Mouse (Mus musculus): ENCODE data around the gene Cuedc1. TPM values are rescaled to one million over a fixed set of nuclear protein-coding genes. Genes with fewer than 3 reads are reported as not detected.

The Cuedc1 gene
- polyA plus RNA-seq, 1 experiment from 2014 or later: 17.0 TPM

DNA sequence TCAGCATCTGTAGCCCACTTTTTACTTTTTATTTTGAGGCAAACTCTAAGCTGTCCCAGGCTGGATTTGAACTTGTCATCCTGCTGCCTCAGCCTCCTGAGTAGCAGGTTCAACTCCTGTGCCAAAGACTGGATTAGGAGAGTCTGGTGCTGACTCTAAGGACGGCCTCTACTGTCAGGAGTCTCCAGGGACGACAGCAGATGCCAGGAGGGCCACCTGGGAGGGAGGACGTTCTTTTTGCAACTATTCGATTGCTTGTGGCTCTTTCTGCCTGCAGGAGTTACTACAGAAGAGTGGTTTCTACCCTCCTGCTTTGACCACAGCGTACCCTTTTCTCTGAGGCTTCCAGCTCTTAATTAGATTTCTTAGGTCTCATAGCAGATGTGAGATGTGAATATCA is 24.7 kb downstream of the Cuedc1 start:
- Histone ChIP-seq H3K9ac (ENCODE audit: low read length) (no peak overlapping the region), H3K9me3 (ENCODE audit: control insufficient read depth, low read length) (no peaks in the 10 kb centered on the region), H3K4me3 (ENCODE audit: low read depth, low read length) (no peak overlapping the region), H3K27me3 (ENCODE audit: control insufficient read depth, insufficient read depth, low read length) (no peaks in the 10 kb centered on the region), H3K36me3 (ENCODE audit: control insufficient read depth, insufficient read depth, low read length) (no peaks in the 10 kb centered on the region), H3K4me2 (no peak overlapping the region), H3K27ac (ENCODE audit: low read depth, low read length) (no peak overlapping the region), H3K4me1 (ENCODE audit: control insufficient read depth, insufficient read depth, low read length) (peaks cover 47% of the 10 kb centered on the region)
- WGBS: 52% methylated on average over 5 of the region's 5 CpGs
- ATAC-seq (ENCODE audit: low FRiP score) (no peak), DNase-seq (ENCODE audit: low spot score, missing footprints) (no peak)

- 74% methylated on average over 5 of the region's 5 CpGs for WGBS
- H3K4me1 ChIP-seq (ENCODE audit: control insufficient read depth, insufficient read depth, low read length): peaks cover 43% of the 10 kb centered on the region
- ATAC-seq (ENCODE audit: low FRiP score) (no peak), DNase-seq (ENCODE audit: low spot score, missing footprints) (no peak)
- H3K36me3 ChIP-seq (ENCODE audit: control insufficient read depth, insufficient read depth, low read length): no peaks in the 10 kb centered on the region
- H3K27ac ChIP-seq (ENCODE audit: low read depth, low read length): no peak overlapping the region
- H3K4me2 ChIP-seq: no peak overlapping the region
- H3K9me3 ChIP-seq (ENCODE audit: control insufficient read depth, low read length): no peaks in the 10 kb centered on the region
- H3K27me3 ChIP-seq (ENCODE audit: control insufficient read depth, insufficient read depth, low read length): no peaks in the 10 kb centered on the region
- H3K4me3 ChIP-seq (ENCODE audit: low read depth, low read length): no peak overlapping the region
- H3K9ac ChIP-seq (ENCODE audit: low read length): no peak overlapping the region
Measured at GRCm38 (mm10) chr11:88123021-88123420, 25.2 kb downstream of the Cuedc1 start.

DNA sequence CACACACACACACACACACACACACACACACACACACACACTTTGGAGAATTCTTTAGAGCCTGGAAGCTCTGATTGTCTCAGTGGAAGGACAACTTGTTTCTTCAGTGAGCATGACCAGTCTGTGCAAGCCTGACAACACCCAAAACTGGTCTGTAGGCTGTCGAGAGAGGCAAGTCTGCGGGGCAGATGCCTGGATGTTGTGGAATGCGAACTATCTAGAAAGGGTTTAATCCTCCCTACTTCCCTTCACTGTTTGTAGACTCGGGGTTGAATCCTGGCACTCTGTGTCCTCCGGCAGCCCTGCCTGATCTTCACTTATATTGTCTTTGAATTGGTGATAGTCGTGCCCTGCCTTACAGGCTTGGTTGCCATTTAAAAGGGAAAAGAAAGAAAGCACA is 25.9 kb downstream of the Cuedc1 start:
- H3K9me3 ChIP-seq (ENCODE audit: control insufficient read depth, low read length): no peaks in the 10 kb centered on the region
- 11% methylated on average over 6 of the region's 6 CpGs for WGBS
- H3K27me3 ChIP-seq (ENCODE audit: control insufficient read depth, insufficient read depth, low read length): no peaks in the 10 kb centered on the region
- H3K4me3 ChIP-seq (ENCODE audit: low read depth, low read length): no peak overlapping the region
- ATAC-seq (ENCODE audit: low FRiP score): no peak
- H3K9ac ChIP-seq (ENCODE audit: low read length): peak overlapping the region; percentile 24; the same call in 1 of the 2 replicates
- no peak overlapping the region for H3K27ac ChIP-seq (ENCODE audit: low read depth, low read length)
- no peak overlapping the region for H3K4me2 ChIP-seq
- H3K36me3 ChIP-seq (ENCODE audit: control insufficient read depth, insufficient read depth, low read length): no peaks in the 10 kb centered on the region
- peaks cover 36% of the 10 kb centered on the region for H3K4me1 ChIP-seq (ENCODE audit: control insufficient read depth, insufficient read depth, low read length)
- DNase-seq (ENCODE audit: low spot score, missing footprints): no peak

GRCm38 (mm10) chr11:88125483-88125882 is 27.6 kb downstream of the Cuedc1 start:
- 76% methylated on average over 6 of the region's 7 CpGs for WGBS
- ATAC-seq (ENCODE audit: low FRiP score): no peak
- peaks cover 18% of the 10 kb centered on the region for H3K4me1 ChIP-seq (ENCODE audit: control insufficient read depth, insufficient read depth, low read length)

GRCm38 (mm10) chr11:88126306-88126793 is 28.5 kb downstream of the Cuedc1 start:
- no peak overlapping the region for H3K4me2 ChIP-seq

More at GRCm38 (mm10) chr11:88125483-88125882, 27.6 kb downstream of the Cuedc1 start:
- Histone ChIP-seq H3K27me3 (ENCODE audit: control insufficient read depth, insufficient read depth, low read length) (no peaks in the 10 kb centered on the region), H3K9me3 (ENCODE audit: control insufficient read depth, low read length) (no peaks in the 10 kb centered on the region), H3K36me3 (ENCODE audit: control insufficient read depth, insufficient read depth, low read length) (no peaks in the 10 kb centered on the region), H3K4me3 (ENCODE audit: low read depth, low read length) (no peak overlapping the region), H3K27ac (ENCODE audit: low read depth, low read length) (no peak overlapping the region), H3K4me2 (no peak overlapping the region), H3K9ac (ENCODE audit: low read length) (no peak overlapping the region)
- DNase-seq (ENCODE audit: low spot score, missing footprints): no peak

GRCm38 (mm10) chr11:88128461-88128860 is 30.6 kb downstream of the Cuedc1 start:
- WGBS: 92% methylated on average over 9 of the region's 9 CpGs
- H3K36me3 ChIP-seq (ENCODE audit: control insufficient read depth, insufficient read depth, low read length): no peaks in the 10 kb centered on the region
- peaks cover 16% of the 10 kb centered on the region for H3K4me1 ChIP-seq (ENCODE audit: control insufficient read depth, insufficient read depth, low read length)
- H3K27me3 ChIP-seq (ENCODE audit: control insufficient read depth, insufficient read depth, low read length): no peaks in the 10 kb centered on the region
- no peak overlapping the region for H3K4me2 ChIP-seq
- no peak overlapping the region for H3K9ac ChIP-seq (ENCODE audit: low read length)
- H3K9me3 ChIP-seq (ENCODE audit: control insufficient read depth, low read length): no peaks in the 10 kb centered on the region
- DNase-seq (ENCODE audit: low spot score, missing footprints) (no peak), ATAC-seq (ENCODE audit: low FRiP score) (no peak)
- no peak overlapping the region for H3K27ac ChIP-seq (ENCODE audit: low read depth, low read length)
- no peak overlapping the region for H3K4me3 ChIP-seq (ENCODE audit: low read depth, low read length)

More at GRCm38 (mm10) chr11:88126306-88126793, 28.5 kb downstream of the Cuedc1 start:
- Histone ChIP-seq H3K9ac (ENCODE audit: low read length) (no peak overlapping the region), H3K36me3 (ENCODE audit: control insufficient read depth, insufficient read depth, low read length) (no peaks in the 10 kb centered on the region), H3K27me3 (ENCODE audit: control insufficient read depth, insufficient read depth, low read length) (no peaks in the 10 kb centered on the region), H3K4me1 (ENCODE audit: control insufficient read depth, insufficient read depth, low read length) (peaks cover 16% of the 10 kb centered on the region), H3K9me3 (ENCODE audit: control insufficient read depth, low read length) (no peaks in the 10 kb centered on the region), H3K4me3 (ENCODE audit: low read depth, low read length) (no peak overlapping the region), H3K27ac (ENCODE audit: low read depth, low read length) (peak overlapping the region; percentile 3; the same call in 1 of the 2 replicates)
- ATAC-seq (ENCODE audit: low FRiP score) (peak; percentile 52; the same call in 1 of the 2 replicates), DNase-seq (ENCODE audit: low spot score, missing footprints) (no peak)
- WGBS: 16% methylated on average over 5 of the region's 5 CpGs

GRCm38 (mm10) chr11:88129281-88129680 is 31.4 kb downstream of the Cuedc1 start:
- no peak overlapping the region for H3K9ac ChIP-seq (ENCODE audit: low read length)
- H3K27me3 ChIP-seq (ENCODE audit: control insufficient read depth, insufficient read depth, low read length): no peaks in the 10 kb centered on the region
- no peak overlapping the region for H3K27ac ChIP-seq (ENCODE audit: low read depth, low read length)
- DNase-seq (ENCODE audit: low spot score, missing footprints) (no peak), ATAC-seq (ENCODE audit: low FRiP score) (no peak)
- no peaks in the 10 kb centered on the region for H3K36me3 ChIP-seq (ENCODE audit: control insufficient read depth, insufficient read depth, low read length)
- no peak overlapping the region for H3K4me3 ChIP-seq (ENCODE audit: low read depth, low read length)
- 63% methylated on average over 3 of the region's 3 CpGs for WGBS
- H3K4me2 ChIP-seq: no peak overlapping the region
- no peaks in the 10 kb centered on the region for H3K9me3 ChIP-seq (ENCODE audit: control insufficient read depth, low read length)
- peaks cover 9% of the 10 kb centered on the region for H3K4me1 ChIP-seq (ENCODE audit: control insufficient read depth, insufficient read depth, low read length)

GRCm38 (mm10) chr11:88129935-88130334 is 32.1 kb downstream of the Cuedc1 start:
- Histone ChIP-seq H3K36me3 (ENCODE audit: control insufficient read depth, insufficient read depth, low read length) (no peaks in the 10 kb centered on the region), H3K4me1 (ENCODE audit: control insufficient read depth, insufficient read depth, low read length) (peaks cover 9% of the 10 kb centered on the region), H3K4me2 (no peak overlapping the region), H3K9me3 (ENCODE audit: control insufficient read depth, low read length) (no peaks in the 10 kb centered on the region), H3K9ac (ENCODE audit: low read length) (no peak overlapping the region), H3K27me3 (ENCODE audit: control insufficient read depth, insufficient read depth, low read length) (no peaks in the 10 kb centered on the region), H3K4me3 (ENCODE audit: low read depth, low read length) (no peak overlapping the region), H3K27ac (ENCODE audit: low read depth, low read length) (no peak overlapping the region)
- ATAC-seq (ENCODE audit: low FRiP score) (no peak), DNase-seq (ENCODE audit: low spot score, missing footprints) (no peak)
- 97% methylated on average over 10 of the region's 10 CpGs for WGBS

DNA sequence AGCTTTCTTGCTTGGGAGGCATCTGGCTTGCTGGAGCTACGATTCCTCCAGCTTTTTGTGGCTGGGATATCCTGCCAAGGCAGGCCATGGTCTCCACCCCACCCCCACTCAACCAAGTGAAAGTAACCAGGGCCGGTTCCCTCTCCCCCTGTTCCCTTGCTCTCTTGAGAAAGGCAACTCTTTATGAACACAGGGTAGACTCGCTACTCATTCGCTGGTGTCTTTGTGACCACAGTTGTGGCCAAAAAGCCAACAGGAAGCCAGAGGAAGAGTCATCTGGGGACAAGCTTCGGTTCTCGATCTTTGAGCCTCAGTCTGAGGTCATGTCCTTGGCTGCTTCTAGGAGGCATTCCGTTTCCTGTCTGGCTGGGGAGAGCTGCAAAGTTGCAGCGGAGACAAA is 34.0 kb downstream of the Cuedc1 start:
- Histone ChIP-seq H3K36me3 (ENCODE audit: control insufficient read depth, insufficient read depth, low read length) (no peaks in the 10 kb centered on the region), H3K9ac (ENCODE audit: low read length) (no peak overlapping the region), H3K27ac (ENCODE audit: low read depth, low read length) (no peak overlapping the region), H3K4me1 (ENCODE audit: control insufficient read depth, insufficient read depth, low read length) (peaks cover 2% of the 10 kb centered on the region), H3K4me3 (ENCODE audit: low read depth, low read length) (no peak overlapping the region), H3K9me3 (ENCODE audit: control insufficient read depth, low read length) (no peaks in the 10 kb centered on the region), H3K27me3 (ENCODE audit: control insufficient read depth, insufficient read depth, low read length) (no peaks in the 10 kb centered on the region), H3K4me2 (no peak overlapping the region)
- whole genome bisulfite sequencing: 80% methylated on average over 8 of the region's 8 CpGs
- DNase-seq (ENCODE audit: low spot score, missing footprints) (no peak), ATAC-seq (ENCODE audit: low FRiP score) (no peak)

Data from midbrain, embryonic 11.5 days (tissue).